Mouse (Mus musculus) testis, postnatal 10 days (tissue): Measurements from ENCODE around the gene Col2a1.

ENCODE experiments used
- DNase-seq: peaks from one replicate; pipeline ENCODE4 v3.0.0; 2021; ENCODE audit warnings: low spot score

Gene Col2a1

GRCm38 (mm10) chr15:97963989-97964835 is 40.3 kb downstream of the Col2a1 start, which contains the start of gene Tmem106c:
Gene Tmem106c (plus strand): TSS chr15:97964200.
- peak; percentile 95 for DNase-seq

- no peak for DNase-seq
Measured at GRCm38 (mm10) chr15:97963329-97963988, 41.0 kb downstream of the Col2a1 start.

GRCm38 (mm10) chr15:97956416-97956815 is 48.1 kb downstream of the Col2a1 start:
- DNase-seq = no peak

- no peak for DNase-seq
Measured at GRCm38 (mm10) chr15:97955742-97956141, 48.8 kb downstream of the Col2a1 start.

GRCm38 (mm10) chr15:97955286-97955685 is 49.2 kb downstream of the Col2a1 start:
- DNase-seq = no peak

GRCm38 (mm10) chr15:97954671-97955070 is 49.8 kb downstream of the Col2a1 start:
- DNase-seq = no peak

- no peak for DNase-seq
Measured at GRCm38 (mm10) chr15:97952889-97953189, 51.7 kb downstream of the Col2a1 start.

GRCm38 (mm10) chr15:97952137-97952888 is 52.2 kb downstream of the Col2a1 start:
- peak; percentile 77 for DNase-seq

GRCm38 (mm10) chr15:97950240-97950639 is 54.3 kb downstream of the Col2a1 start:
- no peak for DNase-seq

GRCm38 (mm10) chr15:97949706-97950105 is 54.8 kb downstream of the Col2a1 start:
- no peak for DNase-seq

GRCm38 (mm10) chr15:97948720-97949119 is 55.8 kb downstream of the Col2a1 start:
- DNase-seq = no peak

GRCm38 (mm10) chr15:97945656-97946315 is 58.7 kb downstream of the Col2a1 start:
- DNase-seq = peak; percentile 39

- DNase-seq = peak; percentile 40
Measured at GRCm38 (mm10) chr15:97944919-97945574, 59.4 kb downstream of the Col2a1 start.

GRCm38 (mm10) chr15:97943356-97943755 is 61.1 kb downstream of the Col2a1 start:
- DNase-seq = peak; percentile 35

GRCm38 (mm10) chr15:97942538-97942937 is 62.0 kb downstream of the Col2a1 start:
- DNase-seq = peak; percentile 31

GRCm38 (mm10) chr15:97941306-97941705 is 63.2 kb downstream of the Col2a1 start:
- no peak for DNase-seq

- DNase-seq = peak; percentile 23
Measured at GRCm38 (mm10) chr15:97940088-97940487, 64.4 kb downstream of the Col2a1 start.

- no peak for DNase-seq
Measured at GRCm38 (mm10) chr15:97938580-97938979, 65.9 kb downstream of the Col2a1 start.

GRCm38 (mm10) chr15:97932441-97932840 is 72.1 kb downstream of the Col2a1 start:
- no peak for DNase-seq

- no peak for DNase-seq
Measured at GRCm38 (mm10) chr15:97929259-97929824, 75.2 kb downstream of the Col2a1 start.

GRCm38 (mm10) chr15:97927821-97928220 is 76.7 kb downstream of the Col2a1 start:
- no peak for DNase-seq
